Mouse (Mus musculus): ENCODE results near the gene Gm19668. TPM values are rescaled to one million over a fixed set of nuclear protein-coding genes. Genes with fewer than 3 reads are reported as not detected.

Gene Gm19668
- not detected for polyA plus RNA-seq (2012; fragmentation: generic; extraction: Trizol)

GRCm38 (mm10) chr10:77798921-77799508 lies at the start of gene Gm19668:
Gene Gm19668, minus strand, starts transcription at chr10:77799133.
- Histone ChIP-seq H3K4me3 (no peak within 1 kb of the TSS), H3K79me2 (ENCODE audit: control insufficient read depth, insufficient read depth) (no peaks in the 10 kb centered on the region), H3K4me2 (ENCODE audit: low read depth) (no peak within 1 kb of the TSS), H3K36me3 (ENCODE audit: control insufficient read depth, insufficient read depth) (no peaks in the 10 kb centered on the region), H3K27me3 (ENCODE audit: control insufficient read depth, insufficient read depth, insufficient read length) (peaks cover 14% of the 10 kb centered on the region), H3ac (ENCODE audit: control insufficient read depth, insufficient read length) (no peak within 1 kb of the TSS)
- peak in 1 of 3 experiments; percentile 38 for TF ChIP-seq MYOD1 (IDR thresholded peaks at IDR 0.05; ENCODE audit: control insufficient read depth in 1 of 3, insufficient read length in 2 of 3, low read depth in 2 of 3)
- TF ChIP-seq MYOG (IDR thresholded peaks at IDR 0.05; ENCODE audit: control insufficient read depth in 1 of 3, insufficient read depth in 1 of 3, insufficient read length in 2 of 3, low read depth in 2 of 3), result no peak
- TF ChIP-seq USF1 (IDR thresholded peaks at IDR 0.05; ENCODE audit: low read depth), result no peak
- no peak for TF ChIP-seq SRF (IDR thresholded peaks at IDR 0.05; ENCODE audit: control insufficient read depth, insufficient read length, low read depth)

- Histone ChIP-seq H3K36me3 (ENCODE audit: control insufficient read depth, insufficient read depth) (no peaks in the 10 kb centered on the region), H3K79me2 (ENCODE audit: control insufficient read depth, insufficient read depth) (no peaks in the 10 kb centered on the region), H3K4me3 (no peak overlapping the region), H3ac (ENCODE audit: control insufficient read depth, insufficient read length) (no peak overlapping the region), H3K4me2 (ENCODE audit: low read depth) (no peak overlapping the region), H3K27me3 (ENCODE audit: control insufficient read depth, insufficient read depth, insufficient read length) (no peaks in the 10 kb centered on the region)
- TF ChIP-seq SRF (IDR thresholded peaks at IDR 0.05; ENCODE audit: control insufficient read depth, insufficient read length, low read depth), result no peak
- TF ChIP-seq USF1 (IDR thresholded peaks at IDR 0.05; ENCODE audit: low read depth), result no peak
- no peak for TF ChIP-seq CEBPB (IDR thresholded peaks at IDR 0.05; ENCODE audit: insufficient read depth, poor library complexity, severe bottlenecking)
- no peak for TF ChIP-seq TCF3 (IDR thresholded peaks at IDR 0.05; ENCODE audit: insufficient read length, low read depth)
- TF ChIP-seq TCF12 (IDR thresholded peaks at IDR 0.05; ENCODE audit: insufficient read depth, poor library complexity, severe bottlenecking), result no peak
- no peak for TF ChIP-seq POLR2A (IDR thresholded peaks at IDR 0.05; ENCODE audit: insufficient read length, low read depth)
- no peak for TF ChIP-seq POLR2AphosphoS2 (IDR thresholded peaks at IDR 0.05; ENCODE audit: insufficient read length, low read depth)
- no peak for TF ChIP-seq REST (IDR thresholded peaks at IDR 0.05; ENCODE audit: insufficient read depth, insufficient read length)
Measured at GRCm38 (mm10) chr10:77847538-77847937, 48.6 kb upstream of the Gm19668 start.

DNA sequence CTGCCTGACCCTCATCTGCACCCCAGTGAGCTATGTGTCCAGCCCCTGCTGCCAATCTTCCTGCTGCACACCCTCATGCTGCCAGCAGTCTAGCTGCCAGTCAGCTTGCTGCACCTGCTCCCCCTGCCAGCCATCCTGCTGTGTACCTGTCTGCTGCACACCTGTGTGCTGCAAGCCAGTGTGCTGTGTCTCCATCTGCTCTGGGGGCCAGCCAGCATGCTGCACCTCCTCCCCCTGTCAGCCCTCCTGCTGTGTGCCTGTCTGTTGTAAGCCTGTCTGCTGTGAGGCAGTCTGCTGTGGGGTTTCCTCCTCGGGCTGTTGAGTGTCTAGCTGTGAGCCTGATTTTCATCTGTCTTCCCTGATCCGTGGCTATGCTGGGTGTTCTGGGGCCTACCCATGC lies 48.0 kb upstream of the Gm19668 start:
- no peaks in the 10 kb centered on the region for H3K27me3 ChIP-seq (ENCODE audit: control insufficient read depth, insufficient read depth, insufficient read length)
- TF ChIP-seq MYOG (IDR thresholded peaks at IDR 0.05; ENCODE audit: control insufficient read depth in 1 of 3, insufficient read depth in 1 of 3, insufficient read length in 2 of 3, low read depth in 2 of 3) (no peak), USF1 (IDR thresholded peaks at IDR 0.05; ENCODE audit: low read depth) (no peak), MAX (IDR thresholded peaks at IDR 0.05; ENCODE audit: low read depth) (no peak), TCF3 (IDR thresholded peaks at IDR 0.05; ENCODE audit: insufficient read length, low read depth) (no peak), POLR2A (IDR thresholded peaks at IDR 0.05; ENCODE audit: insufficient read length, low read depth) (no peak), POLR2AphosphoS2 (IDR thresholded peaks at IDR 0.05; ENCODE audit: insufficient read length, low read depth) (no peak), TCF12 (IDR thresholded peaks at IDR 0.05; ENCODE audit: insufficient read depth, poor library complexity, severe bottlenecking) (no peak), SRF (IDR thresholded peaks at IDR 0.05; ENCODE audit: control insufficient read depth, insufficient read length, low read depth) (no peak), E2F4 (IDR thresholded peaks at IDR 0.05; ENCODE audit: insufficient read depth) (no peak), REST (IDR thresholded peaks at IDR 0.05; ENCODE audit: insufficient read depth, insufficient read length) (no peak), MYOD1 (IDR thresholded peaks at IDR 0.05; ENCODE audit: control insufficient read depth in 1 of 3, insufficient read length in 2 of 3, low read depth in 2 of 3) (no peak), CEBPB (IDR thresholded peaks at IDR 0.05; ENCODE audit: insufficient read depth, poor library complexity, severe bottlenecking) (no peak)
- no peaks in the 10 kb centered on the region for H3K79me2 ChIP-seq (ENCODE audit: control insufficient read depth, insufficient read depth)
- H3ac ChIP-seq (ENCODE audit: control insufficient read depth, insufficient read length), result no peak overlapping the region
- H3K4me2 ChIP-seq (ENCODE audit: low read depth), result no peak overlapping the region
- H3K4me3 ChIP-seq, result no peak overlapping the region
- no peaks in the 10 kb centered on the region for H3K36me3 ChIP-seq (ENCODE audit: control insufficient read depth, insufficient read depth)

DNA sequence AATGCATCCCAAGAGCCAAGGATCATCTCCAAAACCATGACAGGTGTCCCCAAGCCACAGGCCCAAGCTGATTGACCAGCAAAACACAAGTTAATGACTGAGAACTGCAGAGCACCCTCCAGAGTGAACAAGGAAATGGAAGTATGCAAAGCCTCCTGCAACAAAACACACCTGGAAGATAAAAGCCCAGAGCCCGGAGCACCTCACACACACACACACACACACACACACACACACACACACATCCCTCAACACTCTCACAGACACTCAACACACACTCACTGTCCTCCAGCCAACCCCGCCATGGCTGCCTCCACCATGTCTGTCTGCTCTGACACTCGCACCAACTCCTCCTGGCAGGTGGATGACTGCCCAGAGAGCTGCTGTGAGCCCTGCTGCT lies 47.6 kb upstream of the Gm19668 start, which contains the start of gene Gm36176:
TSS of gene Gm36176 (plus strand) at position 301 of the 400 bp plus-strand sequence.
- H3K27me3 ChIP-seq (ENCODE audit: control insufficient read depth, insufficient read depth, insufficient read length), result no peaks in the 10 kb centered on the region
- TF ChIP-seq MYOD1 (IDR thresholded peaks at IDR 0.05; ENCODE audit: control insufficient read depth in 1 of 3, insufficient read length in 2 of 3, low read depth in 2 of 3), result no peak
- no peak for TF ChIP-seq E2F4 (IDR thresholded peaks at IDR 0.05; ENCODE audit: insufficient read depth)
- TF ChIP-seq USF1 (IDR thresholded peaks at IDR 0.05; ENCODE audit: low read depth), result no peak
- TF ChIP-seq REST (IDR thresholded peaks at IDR 0.05; ENCODE audit: insufficient read depth, insufficient read length), result no peak
- TF ChIP-seq POLR2AphosphoS2 (IDR thresholded peaks at IDR 0.05; ENCODE audit: insufficient read length, low read depth), result no peak
- no peak for TF ChIP-seq POLR2A (IDR thresholded peaks at IDR 0.05; ENCODE audit: insufficient read length, low read depth)
- TF ChIP-seq TCF3 (IDR thresholded peaks at IDR 0.05; ENCODE audit: insufficient read length, low read depth), result no peak
- no peak for TF ChIP-seq MYOG (IDR thresholded peaks at IDR 0.05; ENCODE audit: control insufficient read depth in 1 of 3, insufficient read depth in 1 of 3, insufficient read length in 2 of 3, low read depth in 2 of 3)
- TF ChIP-seq CEBPB (IDR thresholded peaks at IDR 0.05; ENCODE audit: insufficient read depth, poor library complexity, severe bottlenecking), result no peak
- no peak for TF ChIP-seq SRF (IDR thresholded peaks at IDR 0.05; ENCODE audit: control insufficient read depth, insufficient read length, low read depth)
- TF ChIP-seq MAX (IDR thresholded peaks at IDR 0.05; ENCODE audit: low read depth), result no peak
- TF ChIP-seq TCF12 (IDR thresholded peaks at IDR 0.05; ENCODE audit: insufficient read depth, poor library complexity, severe bottlenecking), result no peak
- no peaks in the 10 kb centered on the region for H3K79me2 ChIP-seq (ENCODE audit: control insufficient read depth, insufficient read depth)

GRCm38 (mm10) chr10:77839006-77839405 lies 40.1 kb upstream of the Gm19668 start:
- peaks cover 7% of the 10 kb centered on the region for H3K27me3 ChIP-seq (ENCODE audit: control insufficient read depth, insufficient read depth, insufficient read length)
- no peaks in the 10 kb centered on the region for H3K36me3 ChIP-seq (ENCODE audit: control insufficient read depth, insufficient read depth)

More for the DNA sequence above, 47.6 kb upstream of the Gm19668 start, which contains the start of gene Gm36176:
- Histone ChIP-seq H3K4me3 (no peak within 1 kb of the TSS), H3K36me3 (ENCODE audit: control insufficient read depth, insufficient read depth) (no peaks in the 10 kb centered on the region), H3K4me2 (ENCODE audit: low read depth) (no peak within 1 kb of the TSS), H3ac (ENCODE audit: control insufficient read depth, insufficient read length) (no peak within 1 kb of the TSS)

More at GRCm38 (mm10) chr10:77839006-77839405, 40.1 kb upstream of the Gm19668 start:
- H3ac ChIP-seq (ENCODE audit: control insufficient read depth, insufficient read length), result no peak overlapping the region
- TF ChIP-seq TCF12 (IDR thresholded peaks at IDR 0.05; ENCODE audit: insufficient read depth, poor library complexity, severe bottlenecking) (no peak), POLR2A (IDR thresholded peaks at IDR 0.05; ENCODE audit: insufficient read length, low read depth) (no peak), SRF (IDR thresholded peaks at IDR 0.05; ENCODE audit: control insufficient read depth, insufficient read length, low read depth) (no peak), CEBPB (IDR thresholded peaks at IDR 0.05; ENCODE audit: insufficient read depth, poor library complexity, severe bottlenecking) (no peak), MYOD1 (IDR thresholded peaks at IDR 0.05; ENCODE audit: control insufficient read depth in 1 of 3, insufficient read length in 2 of 3, low read depth in 2 of 3) (no peak), REST (IDR thresholded peaks at IDR 0.05; ENCODE audit: insufficient read depth, insufficient read length) (no peak), USF1 (IDR thresholded peaks at IDR 0.05; ENCODE audit: low read depth) (no peak), TCF3 (IDR thresholded peaks at IDR 0.05; ENCODE audit: insufficient read length, low read depth) (no peak), E2F4 (IDR thresholded peaks at IDR 0.05; ENCODE audit: insufficient read depth) (no peak), MYOG (IDR thresholded peaks at IDR 0.05; ENCODE audit: control insufficient read depth in 1 of 3, insufficient read depth in 1 of 3, insufficient read length in 2 of 3, low read depth in 2 of 3) (no peak), POLR2AphosphoS2 (IDR thresholded peaks at IDR 0.05; ENCODE audit: insufficient read length, low read depth) (no peak), MAX (IDR thresholded peaks at IDR 0.05; ENCODE audit: low read depth) (no peak)
- no peak overlapping the region for H3K4me3 ChIP-seq
- no peak overlapping the region for H3K4me2 ChIP-seq (ENCODE audit: low read depth)
- H3K79me2 ChIP-seq (ENCODE audit: control insufficient read depth, insufficient read depth), result no peaks in the 10 kb centered on the region
